Mouse (Mus musculus) liver, adult 2 months (tissue): ENCODE results near the gene Colca2. TPM values are rescaled to one million over a fixed set of nuclear protein-coding genes. Genes with fewer than 3 reads are reported as not detected.

Source experiments
- DNase-seq: peaks from one replicate; pipeline ENCODE4 v3.0.0-alpha.2; 2011; ENCODE audit warnings: low read depth, low spot score; ENCODE audit errors: extremely low read depth
- H3K27ac ChIP-seq: fragments of 200-500 bp; replicated peaks from 2 replicates; pipeline ENCODE4 v1.5.1; 2012; ENCODE audit warnings: low read depth, mild to moderate bottlenecking, control low read depth, inconsistent platforms, low read length; ENCODE audit not compliant: insufficient read depth
- H3K27me3 ChIP-seq: fragments of 200-500 bp; 2 replicates; pipeline ENCODE4 v1.6.1; 2012; ENCODE audit warnings: mild to moderate bottlenecking, moderate library complexity, low read length, inconsistent platforms; ENCODE audit not compliant: control insufficient read depth, insufficient read depth
- H3K36me3 ChIP-seq: fragments of 200-500 bp; 2 replicates; pipeline ENCODE4 v1.6.1; 2012; ENCODE audit warnings: low read length, inconsistent platforms; ENCODE audit not compliant: control insufficient read depth, insufficient read depth
- H3K4me1 ChIP-seq: fragments of 200-500 bp; 2 replicates; pipeline ENCODE4 v1.6.1; 2011; ENCODE audit warnings: low read length; ENCODE audit not compliant: control insufficient read depth, insufficient read depth
- H3K4me3 ChIP-seq: fragments of 200-500 bp; 2 replicates; pipeline ENCODE4 v1.5.1; 2011; ENCODE audit warnings: low read depth, mild to moderate bottlenecking, control low read depth, low read length, moderate library complexity; ENCODE audit not compliant: insufficient read depth
- H3K79me2 ChIP-seq: fragments of 200-500 bp; 2 replicates; pipeline ENCODE4 v1.6.1; 2012; ENCODE audit warnings: inconsistent platforms, mild to moderate bottlenecking, low read length, moderate library complexity; ENCODE audit not compliant: control insufficient read depth, insufficient read depth
- H3K9ac ChIP-seq: fragments of 200-500 bp; 2 replicates; pipeline ENCODE4 v1.6.1; 2012; ENCODE audit warnings: low read depth, mild to moderate bottlenecking, control low read depth, inconsistent platforms, low read length
- CTCF ChIP-seq: fragments of 200-500 bp; IDR thresholded peaks from 2 replicates; pipeline ENCODE4 v1.5.1; 2011; ENCODE audit warnings: low read depth, low read length, control low read depth
- POLR2A ChIP-seq: fragments of 200-500 bp; IDR thresholded peaks from 2 replicates; pipeline ENCODE4 v1.6.1; 2011; ENCODE audit warnings: low read length, control low read depth; ENCODE audit not compliant: insufficient read depth; ENCODE audit errors: extremely low read depth
- WGBS: fragments of 180-500 bp; shearing (Covaris S2); methylation state at CpG from one replicate; pipeline ENCODE4 v1.1.7; 2018; 5-methylcytosine and 5-hydroxymethylcytosine counted together
- polyA plus RNA-seq: library from polyadenylated mRNA; depleted of rRNA; stranded (reverse); fragments of >200 nt; gene quantifications from 2 replicates; pipeline ENCODE4 v1.2.3, GENCODE M21; 2012
- total RNA-seq: library from RNA; depleted of rRNA; stranded (reverse); fragments of >200 nt; gene quantifications from 2 replicates; pipeline ENCODE4 v1.2.3, GENCODE M21; 2014

Gene Colca2
- total and polyA plus RNA-seq, 2 experiments = 0.09 to 0.45 TPM

DNA sequence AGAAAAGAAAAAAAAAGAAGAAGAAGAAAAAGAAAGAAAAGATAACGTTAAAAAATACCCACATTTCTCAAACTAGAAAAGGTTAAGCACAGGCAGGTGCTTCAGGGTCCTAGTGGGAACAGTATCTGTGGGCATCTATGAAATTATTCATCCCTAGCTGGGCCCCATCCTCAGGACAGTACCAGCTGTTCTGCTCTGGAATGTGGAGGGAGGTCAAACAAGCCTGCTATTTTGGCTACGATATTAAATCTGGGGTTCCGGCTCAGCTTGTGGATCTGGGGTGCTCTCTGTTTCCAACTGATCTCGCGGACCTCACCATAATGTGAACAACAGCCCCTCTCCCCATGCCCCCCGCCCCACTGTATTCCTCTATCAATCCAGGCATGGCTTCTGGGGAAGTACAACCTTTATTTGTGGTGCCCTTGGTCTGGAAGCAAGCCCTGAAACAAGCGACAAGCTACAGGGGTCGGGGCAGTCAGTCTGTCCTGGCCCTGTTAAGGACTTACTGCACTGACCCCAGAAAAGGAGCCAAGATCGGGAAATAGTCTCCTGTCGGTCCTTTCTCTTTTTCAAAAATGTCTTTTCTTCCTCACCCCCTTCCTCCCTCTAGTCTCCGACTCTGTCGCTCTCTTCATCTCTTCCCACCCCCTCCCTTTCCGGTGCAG lies 403 bp downstream of the Colca2 start:
- no peak for TF ChIP-seq CTCF
- TF ChIP-seq POLR2A = no peak
- peak overlapping the region; percentile 63; the same call in 1 of the 2 replicates for H3K4me3 ChIP-seq
- peaks cover 4% of the 10 kb centered on the region for H3K4me1 ChIP-seq
- H3K79me2 ChIP-seq = no peaks in the 10 kb centered on the region
- 35% methylated on average over 13 of the region's 13 CpGs for WGBS
- H3K27me3 ChIP-seq = no peaks in the 10 kb centered on the region
- no peak overlapping the region; the same call in 1 of the 2 replicates for H3K9ac ChIP-seq
- DNase-seq = no peak
- H3K27ac ChIP-seq = no peak overlapping the region
- H3K36me3 ChIP-seq = no peaks in the 10 kb centered on the region

DNA sequence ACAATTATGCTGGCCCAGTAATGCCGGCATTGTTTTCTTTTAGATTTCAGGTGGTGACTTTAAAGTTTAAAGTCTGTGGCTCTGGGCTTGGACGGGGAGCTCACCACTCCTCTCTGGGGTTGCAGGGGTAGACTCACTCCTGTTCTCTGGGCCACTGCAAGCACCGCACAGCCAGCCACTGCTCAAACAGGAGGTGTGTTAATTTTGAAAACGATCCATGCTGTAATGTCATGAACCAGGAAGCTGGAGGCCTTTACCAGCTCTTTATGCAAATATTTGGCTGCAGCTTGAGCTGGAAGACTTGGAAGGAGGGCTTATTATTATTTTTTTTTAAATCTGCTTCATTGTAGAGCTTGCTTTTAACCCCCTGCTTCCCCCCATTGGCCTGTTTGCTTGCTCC lies 3.7 kb downstream of the Colca2 start:
- TF ChIP-seq CTCF (no peak), POLR2A (no peak)
- no peak overlapping the region for H3K9ac ChIP-seq
- H3K36me3 ChIP-seq = no peaks in the 10 kb centered on the region
- no peaks in the 10 kb centered on the region for H3K79me2 ChIP-seq
- 12% methylated on average over 4 of the region's 4 CpGs for WGBS
- H3K4me1 ChIP-seq = peaks cover 4% of the 10 kb centered on the region
- H3K27me3 ChIP-seq = no peaks in the 10 kb centered on the region
- DNase-seq = peak; percentile 21
- no peak overlapping the region for H3K27ac ChIP-seq
- H3K4me3 ChIP-seq = no peak overlapping the region

DNA sequence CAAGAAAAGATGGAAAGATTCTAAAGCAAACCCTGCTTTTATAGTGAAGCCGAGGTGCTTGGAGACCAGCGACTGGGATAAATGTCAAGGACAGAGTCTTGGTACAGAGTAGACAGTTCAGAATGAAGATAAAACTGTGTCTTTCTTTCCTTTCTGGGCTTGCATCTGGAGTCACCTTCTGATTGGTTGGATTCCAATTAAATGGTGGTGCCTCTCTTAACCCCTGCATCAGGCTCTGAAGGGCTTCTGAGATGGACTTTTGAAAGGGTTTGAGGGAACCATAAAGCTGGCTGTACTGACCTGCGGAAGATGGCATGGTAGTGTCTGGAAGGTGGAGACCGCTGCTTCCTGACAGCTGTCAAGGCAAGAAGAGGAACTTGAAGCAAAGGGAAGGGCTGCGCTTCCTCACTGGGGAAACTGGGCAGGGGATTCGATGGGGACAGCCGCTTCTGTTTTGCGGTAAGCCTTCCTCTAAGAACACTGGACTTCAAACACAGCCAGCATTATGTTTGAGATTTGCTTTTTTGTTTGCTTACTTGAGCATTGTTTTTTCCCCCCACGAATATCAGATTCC lies 4.7 kb downstream of the Colca2 start:
- 72% methylated on average over 9 of the region's 9 CpGs for WGBS
- TF ChIP-seq POLR2A (no peak), CTCF (no peak)
- Histone ChIP-seq H3K27me3 (no peaks in the 10 kb centered on the region), H3K4me1 (peaks cover 2% of the 10 kb centered on the region; the same call in 1 of the 2 replicates), H3K27ac (no peak overlapping the region), H3K36me3 (no peaks in the 10 kb centered on the region), H3K9ac (no peak overlapping the region), H3K4me3 (no peak overlapping the region), H3K79me2 (no peaks in the 10 kb centered on the region)
- no peak for DNase-seq

DNA sequence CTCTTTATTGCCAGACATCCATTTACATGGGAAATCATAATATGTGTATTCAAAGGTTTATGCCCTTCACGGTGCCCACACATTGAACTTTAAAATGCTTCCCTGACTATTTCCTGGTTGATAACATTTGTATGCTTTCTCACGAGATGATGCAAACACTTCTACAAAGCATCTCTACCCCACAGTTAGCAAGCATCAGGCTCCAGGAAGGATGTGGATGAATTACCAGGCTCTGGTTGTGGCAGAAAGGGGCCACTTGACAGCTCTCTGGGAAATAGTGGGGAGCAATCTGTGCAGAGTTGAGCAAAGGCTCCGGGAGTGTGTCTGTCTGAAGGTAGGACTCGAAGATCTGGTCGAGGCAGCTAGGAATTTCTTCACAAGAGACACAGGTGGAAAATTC lies 6.3 kb downstream of the Colca2 start:
- DNase-seq = no peak
- H3K9ac ChIP-seq = no peak overlapping the region
- no peaks in the 10 kb centered on the region for H3K79me2 ChIP-seq
- H3K27me3 ChIP-seq = no peaks in the 10 kb centered on the region
- TF ChIP-seq POLR2A = no peak
- TF ChIP-seq CTCF = no peak
- no peak overlapping the region for H3K27ac ChIP-seq
- H3K4me1 ChIP-seq = peaks cover 2% of the 10 kb centered on the region; the same call in 1 of the 2 replicates
- 76% methylated on average over 5 of the region's 5 CpGs for WGBS
- H3K4me3 ChIP-seq = no peak overlapping the region
- H3K36me3 ChIP-seq = no peaks in the 10 kb centered on the region

DNA sequence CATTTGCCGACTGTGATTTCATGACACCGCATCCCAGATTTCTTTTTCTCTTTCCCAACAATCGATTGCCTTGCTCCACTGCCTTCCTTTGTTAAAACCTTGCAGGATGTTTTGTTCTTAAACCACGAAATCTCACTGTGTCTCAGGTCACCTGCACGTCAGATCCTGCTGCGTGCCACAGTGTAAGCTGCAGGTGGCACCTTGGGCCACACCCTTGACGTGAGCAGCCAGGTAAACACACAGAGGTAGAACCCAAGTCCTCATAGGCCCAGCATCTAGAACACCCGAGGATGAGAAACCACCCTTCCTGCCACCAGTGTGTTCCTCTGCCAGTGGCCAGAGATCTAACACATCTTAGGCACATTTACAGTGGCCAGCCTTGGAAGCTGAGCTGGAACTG lies 7.3 kb downstream of the Colca2 start:
- Histone ChIP-seq H3K4me3 (no peak overlapping the region), H3K27ac (no peak overlapping the region), H3K36me3 (no peaks in the 10 kb centered on the region), H3K9ac (no peak overlapping the region), H3K79me2 (no peaks in the 10 kb centered on the region), H3K27me3 (no peaks in the 10 kb centered on the region), H3K4me1 (peaks cover 2% of the 10 kb centered on the region; the same call in 1 of the 2 replicates)
- DNase-seq = no peak
- WGBS = 89% methylated on average over 8 of the region's 8 CpGs
- no peak for TF ChIP-seq POLR2A
- TF ChIP-seq CTCF = no peak

DNA sequence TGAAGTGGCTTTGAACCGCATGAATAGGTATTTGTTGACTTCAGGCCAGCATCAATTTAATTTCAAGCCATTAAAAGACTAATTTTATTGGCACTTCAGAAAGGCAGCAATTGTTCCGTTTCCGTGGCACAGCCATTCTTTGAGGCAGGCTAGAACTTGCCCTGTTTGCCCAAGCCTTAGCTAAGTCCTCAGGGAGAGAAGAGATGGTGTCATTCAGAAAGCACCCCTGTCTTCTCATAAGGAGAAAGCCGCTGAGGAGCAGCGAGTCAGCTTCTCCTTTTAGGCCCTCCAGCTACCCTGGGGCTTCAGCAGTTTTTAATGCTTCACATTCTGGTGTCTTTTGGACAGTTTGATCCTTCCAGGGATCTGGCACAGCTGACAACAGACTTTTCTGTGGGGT lies 9.5 kb downstream of the Colca2 start:
- no peak for DNase-seq
- H3K27ac ChIP-seq = no peak overlapping the region
- no peaks in the 10 kb centered on the region for H3K36me3 ChIP-seq
- H3K79me2 ChIP-seq = no peaks in the 10 kb centered on the region
- no peak overlapping the region for H3K9ac ChIP-seq
- no peak overlapping the region for H3K4me3 ChIP-seq
- no peaks in the 10 kb centered on the region for H3K27me3 ChIP-seq
- 89% methylated on average over 5 of the region's 5 CpGs for WGBS
- TF ChIP-seq POLR2A = no peak
- no peak for TF ChIP-seq CTCF
- no peaks in the 10 kb centered on the region for H3K4me1 ChIP-seq
